Mouse (Mus musculus): Measurements from ENCODE around the gene Hist1h3f. TPM values are rescaled to one million over a fixed set of nuclear protein-coding genes. Genes with fewer than 3 reads are reported as not detected.

Hist1h3f gene
- 5.9 and 7.1 TPM in 2 replicates for polyA plus RNA-seq (2012; rRNA removed)

DNA sequence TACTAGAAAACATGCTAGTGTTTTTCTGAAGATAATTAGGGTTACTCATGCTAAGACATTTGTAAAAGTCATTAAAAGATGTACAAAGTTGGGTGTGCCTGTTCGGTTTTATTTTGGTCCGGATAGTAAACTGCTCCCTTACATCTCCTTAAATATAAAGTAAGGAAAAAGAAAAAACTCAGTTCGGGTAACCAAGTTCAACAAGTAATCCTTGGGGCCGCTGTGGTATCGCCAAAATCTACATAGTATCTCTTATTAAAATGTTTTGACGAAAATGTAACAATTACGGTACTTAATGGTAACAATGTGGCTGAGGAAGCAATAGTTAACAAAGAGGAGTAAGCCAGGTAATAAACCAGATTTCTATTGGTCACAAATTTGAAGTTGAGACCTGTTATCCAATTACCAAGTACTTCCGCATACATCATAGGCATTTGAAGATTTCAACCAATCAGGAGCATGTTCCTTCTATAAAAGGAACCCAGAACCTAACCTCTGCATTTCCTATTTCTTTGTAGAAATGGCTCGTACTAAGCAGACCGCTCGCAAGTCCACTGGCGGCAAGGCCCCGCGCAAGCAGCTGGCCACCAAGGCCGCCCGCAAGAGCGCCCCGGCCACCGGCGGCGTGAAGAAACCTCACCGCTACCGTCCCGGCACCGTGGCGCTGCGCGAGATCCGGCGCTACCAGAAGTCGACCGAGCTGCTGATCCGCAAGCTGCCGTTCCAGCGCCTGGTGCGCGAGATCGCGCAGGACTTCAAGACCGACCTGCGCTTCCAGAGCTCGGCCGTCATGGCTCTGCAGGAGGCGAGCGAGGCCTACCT, at the start of gene Hist1h3f:
Hist1h3f (plus strand) TSS at position 88 of the 822 bp plus-strand sequence.
- no peak for DNase-seq (ENCODE audit: low read depth, low spot score)
- under 1% methylated on average over 33 of the region's 45 CpGs for WGBS

DNA sequence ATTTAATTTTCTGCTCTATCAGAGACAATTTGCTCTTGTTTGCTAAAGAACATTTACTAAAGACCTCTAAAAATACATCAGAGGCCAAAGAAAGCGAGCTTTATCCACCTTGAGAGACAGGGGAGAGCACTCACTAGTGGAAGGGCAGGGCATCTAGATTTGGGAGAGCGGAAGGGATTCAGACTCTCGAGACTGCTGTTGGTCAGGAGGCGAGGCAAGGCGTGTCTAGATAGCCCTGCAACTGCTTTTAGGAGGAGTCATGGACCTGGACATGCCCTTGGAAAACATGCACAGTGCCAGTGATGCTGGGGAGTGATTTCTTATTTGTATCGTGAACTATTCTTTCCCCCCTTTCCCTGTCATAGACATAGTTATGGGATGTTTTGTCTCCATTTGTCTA, 48.3 kb upstream of the Hist1h3f start:
- no peak for DNase-seq (ENCODE audit: low read depth, low spot score)
- 67% methylated on average over 6 of the region's 6 CpGs for WGBS

DNA sequence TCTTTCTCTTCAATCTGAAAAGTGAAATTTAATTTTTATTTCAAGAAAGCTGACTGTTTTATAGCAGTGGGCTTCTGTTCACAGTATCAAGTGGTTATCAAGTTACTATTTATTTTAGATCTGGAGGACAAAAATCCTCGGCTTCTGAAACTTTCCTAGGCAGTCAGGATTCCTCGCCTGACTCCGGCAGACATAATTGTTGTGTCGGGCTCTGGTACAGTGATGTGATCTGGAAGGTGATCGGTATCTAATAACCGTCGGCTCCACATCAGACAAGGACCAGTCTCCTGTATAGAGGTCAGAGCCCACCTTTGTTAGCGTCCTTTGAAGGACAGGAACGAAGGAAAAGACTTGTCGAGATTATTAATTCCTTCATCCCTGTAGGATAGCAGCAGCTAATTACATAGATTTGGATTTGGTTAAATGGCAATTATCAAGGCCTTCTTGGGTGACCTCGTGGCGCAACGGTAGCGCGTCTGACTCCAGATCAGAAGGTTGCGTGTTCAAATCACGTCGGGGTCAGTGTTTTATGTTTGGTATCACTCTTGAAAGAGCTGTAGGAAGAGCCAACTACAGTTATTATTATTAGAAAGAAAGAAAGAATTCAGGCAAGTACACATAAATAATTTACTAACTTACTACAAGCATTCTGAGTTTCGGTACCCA, 46.1 kb upstream of the Hist1h3f start:
- 48% methylated on average over 19 of the region's 19 CpGs for WGBS
- DNase-seq (ENCODE audit: low read depth, low spot score) = no peak

DNA sequence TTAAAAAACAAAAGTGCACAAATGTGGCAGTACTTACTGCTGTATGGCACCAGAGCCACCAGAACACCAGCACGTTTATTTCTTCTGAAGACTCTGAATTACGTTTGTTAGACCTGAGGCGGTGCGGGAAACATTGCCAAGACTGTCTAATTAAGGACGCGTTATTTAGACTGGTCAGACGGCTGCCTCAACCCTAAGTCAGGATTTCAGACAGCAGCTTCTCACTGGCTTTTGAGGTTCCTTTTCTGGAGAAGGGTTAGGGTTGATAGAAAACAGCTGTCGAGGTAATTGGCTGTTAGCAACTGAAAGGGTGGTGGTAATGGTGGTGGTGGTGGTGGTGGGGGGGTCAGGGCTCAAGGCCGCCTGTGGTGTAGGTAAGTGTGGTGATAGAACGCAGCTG, 45.2 kb upstream of the Hist1h3f start:
- WGBS = 23% methylated on average over 10 of the region's 10 CpGs
- no peak for DNase-seq (ENCODE audit: low read depth, low spot score)

DNA sequence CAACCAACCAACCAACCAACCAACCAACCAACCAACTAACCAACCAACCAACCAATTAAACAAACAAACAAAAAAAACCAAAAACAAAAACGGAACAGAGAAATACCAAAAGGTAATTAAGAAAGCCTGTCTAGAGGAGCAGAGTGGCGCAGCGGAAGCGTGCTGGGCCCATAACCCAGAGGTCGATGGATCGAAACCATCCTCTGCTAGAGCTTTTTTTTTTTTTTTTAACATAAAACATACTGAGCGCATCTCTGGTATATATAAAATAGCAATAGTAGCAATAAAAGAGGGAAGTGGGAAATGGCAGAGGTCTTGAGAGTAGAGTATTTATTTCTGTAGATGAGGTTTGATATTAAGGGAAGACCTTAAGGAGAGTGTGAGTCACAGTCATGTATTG, 43.9 kb upstream of the Hist1h3f start:
- DNase-seq (ENCODE audit: low read depth, low spot score) = no peak
- WGBS = 64% methylated on average over 7 of the region's 7 CpGs

DNA sequence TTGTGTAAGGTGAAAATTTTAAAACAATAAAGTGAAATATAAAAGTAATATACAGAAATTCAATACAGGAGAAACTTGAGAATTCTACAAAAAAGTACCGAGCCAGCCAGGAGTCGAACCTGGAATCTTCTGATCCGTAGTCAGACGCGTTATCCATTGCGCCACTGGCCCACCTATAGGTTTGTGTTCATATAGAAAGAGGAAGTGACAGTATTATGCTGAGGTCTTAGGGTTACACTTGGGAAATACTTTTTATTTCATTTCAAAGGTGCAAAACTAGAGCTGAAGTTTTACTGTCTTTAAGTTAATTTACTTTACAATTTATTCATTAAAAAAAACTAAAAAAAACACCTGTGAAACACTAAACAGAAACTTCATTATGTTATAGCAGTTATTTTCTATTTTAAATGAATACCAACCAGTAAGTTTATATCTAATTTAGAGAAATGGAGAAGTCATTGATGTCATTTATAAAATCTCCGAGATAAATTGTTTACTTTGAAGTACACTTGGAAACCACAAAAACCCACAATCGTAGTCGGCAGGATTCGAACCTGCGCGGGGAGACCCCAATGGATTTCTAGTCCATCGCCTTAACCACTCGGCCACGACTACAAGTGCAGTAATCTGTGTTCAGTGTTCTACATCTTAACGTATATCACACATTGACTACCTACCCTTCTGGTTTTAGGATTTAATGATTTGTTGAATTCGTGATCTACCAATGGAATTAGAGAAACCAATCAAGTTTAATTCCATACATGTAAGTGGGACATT, 43.2 kb upstream of the Hist1h3f start:
- WGBS = 18% methylated on average over 17 of the region's 17 CpGs

DNA sequence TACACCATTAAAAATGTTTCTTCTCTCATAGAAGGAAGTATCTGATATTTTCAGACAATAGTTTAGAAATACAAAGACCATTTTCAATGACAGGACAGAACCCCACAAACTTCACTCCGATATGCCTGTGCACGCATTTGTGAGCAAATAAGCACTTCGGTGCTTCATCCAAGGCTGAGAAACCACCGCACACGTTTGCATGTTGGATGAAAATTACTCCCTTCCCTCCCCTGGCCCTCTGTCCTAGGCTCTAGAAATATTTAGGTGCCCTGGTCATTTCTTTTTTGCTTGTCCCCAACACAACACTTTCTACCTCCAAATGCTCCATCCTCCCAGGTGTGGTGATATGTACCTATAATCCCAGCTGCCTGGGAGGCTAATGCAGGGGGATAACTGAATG, 42.3 kb upstream of the Hist1h3f start:
- 51% methylated on average over 5 of the region's 5 CpGs for WGBS
- no peak for DNase-seq (ENCODE audit: low read depth, low spot score)

More for the DNA sequence above, 43.2 kb upstream of the Hist1h3f start:
- DNase-seq (ENCODE audit: low read depth, low spot score) = no peak

DNA sequence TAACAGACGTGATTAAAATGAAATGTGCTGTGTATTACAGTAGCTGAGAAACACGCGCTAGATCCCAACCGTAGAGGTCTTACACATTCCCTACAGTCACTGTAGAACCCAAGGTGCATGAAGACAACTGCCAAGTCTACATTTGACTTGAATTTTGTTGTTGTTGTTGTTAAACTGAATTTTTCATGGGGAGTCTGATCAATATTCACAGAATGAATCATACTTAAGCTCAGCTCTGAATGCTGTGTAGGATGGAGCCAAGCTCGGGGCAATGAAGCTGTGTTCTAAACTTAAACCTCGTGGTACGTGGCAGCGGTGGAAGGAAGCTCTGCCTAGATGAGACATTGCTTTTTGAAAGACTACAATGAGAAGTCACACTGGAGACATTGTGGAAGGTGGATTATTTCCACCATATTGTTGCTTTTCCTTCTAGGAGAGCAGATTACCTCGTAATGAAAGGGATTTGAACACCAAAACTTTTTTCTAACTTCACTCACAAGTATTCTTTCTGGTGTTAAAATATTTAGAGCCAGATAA, 41.8 kb upstream of the Hist1h3f start:
- 72% methylated on average over 9 of the region's 9 CpGs for WGBS
- no peak for DNase-seq (ENCODE audit: low read depth, low spot score)

DNA sequence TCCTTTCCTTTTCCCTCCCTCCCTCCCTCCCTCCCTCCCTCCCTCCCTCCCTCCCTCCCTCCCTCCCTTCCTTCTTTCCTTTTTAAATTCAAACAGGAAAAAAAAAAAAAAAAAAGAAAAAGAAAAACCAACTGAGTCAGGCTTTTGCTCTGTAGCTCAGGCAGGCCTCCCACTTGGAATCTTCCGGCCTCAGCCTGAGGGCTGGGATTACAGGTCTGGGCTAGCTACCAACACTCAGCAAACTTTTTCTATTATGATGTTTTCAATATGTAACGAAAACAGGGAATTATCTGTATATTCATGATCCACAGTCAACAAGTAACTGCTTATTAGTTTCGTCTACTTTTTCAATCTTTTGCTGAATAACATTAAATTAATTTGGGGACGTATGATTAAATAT, 40.9 kb upstream of the Hist1h3f start:
- WGBS = 77% methylated on average over 4 of the region's 4 CpGs
- no peak for DNase-seq (ENCODE audit: low read depth, low spot score)

DNA sequence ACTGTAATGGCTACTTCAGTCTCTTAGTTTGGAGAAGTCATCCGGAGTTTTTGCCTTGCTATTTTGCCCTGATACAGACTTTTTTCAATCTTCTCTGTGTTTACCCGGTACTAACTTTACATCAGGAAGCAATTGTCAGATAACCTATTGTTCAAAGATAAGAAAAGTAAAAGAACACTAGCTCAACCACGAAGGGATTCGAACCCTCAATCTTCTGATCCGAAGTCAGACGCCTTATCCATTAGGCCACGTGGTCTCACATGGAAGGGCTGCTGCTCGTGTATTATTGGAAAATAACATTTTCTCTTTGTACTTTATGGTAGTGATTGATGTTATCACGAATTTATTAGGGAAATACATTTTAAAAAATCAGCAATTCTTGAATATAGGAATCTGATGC, 40.1 kb upstream of the Hist1h3f start:
- 10% methylated on average over 9 of the region's 9 CpGs for WGBS
- no peak for DNase-seq (ENCODE audit: low read depth, low spot score)

DNA sequence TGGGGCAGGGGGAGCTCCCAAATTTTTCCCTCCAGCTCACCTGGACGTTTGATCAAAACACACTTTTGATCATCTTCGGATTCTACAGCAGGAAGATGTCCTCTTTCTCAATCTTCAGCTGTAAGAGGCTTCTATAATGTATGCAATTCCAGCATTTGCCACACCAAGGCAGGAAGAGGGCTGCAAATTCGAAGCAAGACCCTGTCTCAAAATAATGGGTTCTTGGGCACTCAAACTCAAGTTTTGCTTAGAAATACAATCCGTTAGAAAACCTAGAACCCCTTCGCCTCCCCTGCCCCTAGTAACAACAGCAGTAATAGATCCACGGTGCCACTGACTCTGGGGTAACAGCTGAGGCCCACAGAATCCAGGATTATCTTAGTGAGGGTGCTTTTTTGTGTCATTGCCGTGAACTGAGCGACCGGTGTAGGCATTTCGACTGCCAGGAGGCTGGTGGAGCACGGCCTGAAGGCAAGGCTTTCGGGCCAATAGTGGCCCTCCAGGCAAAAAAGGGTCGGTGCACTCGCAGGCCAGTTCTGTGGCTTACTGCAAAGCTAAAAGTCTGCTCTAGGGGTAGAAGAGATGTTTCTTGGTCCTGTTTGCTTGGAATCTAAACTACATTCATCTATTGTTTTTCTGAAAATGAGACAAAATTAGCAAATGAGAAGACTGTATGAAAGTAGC, 38.0 kb upstream of the Hist1h3f start:
- 60% methylated on average over 14 of the region's 14 CpGs for WGBS
- DNase-seq (ENCODE audit: low read depth, low spot score) = no peak

DNA sequence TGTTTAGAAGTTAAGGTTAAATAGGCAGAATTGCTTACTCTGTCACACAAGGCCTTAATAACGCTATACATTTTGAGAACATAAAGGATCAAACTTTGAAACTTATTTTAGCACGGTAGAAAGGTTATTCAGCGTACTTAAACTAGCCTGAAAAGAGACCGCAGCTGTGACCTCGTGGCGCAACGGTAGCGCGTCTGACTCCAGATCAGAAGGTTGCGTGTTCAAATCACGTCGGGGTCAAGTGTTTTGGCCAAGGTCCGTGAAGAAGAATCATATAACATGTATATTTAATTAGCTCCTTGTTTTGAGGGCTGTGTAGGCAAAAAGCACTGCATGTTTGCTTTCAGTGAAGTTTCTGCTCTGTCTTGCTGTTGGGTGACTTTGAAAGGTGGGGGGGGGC, 37.5 kb upstream of the Hist1h3f start:
- no peak for DNase-seq (ENCODE audit: low read depth, low spot score)
- 60% methylated on average over 13 of the region's 13 CpGs for WGBS

DNA sequence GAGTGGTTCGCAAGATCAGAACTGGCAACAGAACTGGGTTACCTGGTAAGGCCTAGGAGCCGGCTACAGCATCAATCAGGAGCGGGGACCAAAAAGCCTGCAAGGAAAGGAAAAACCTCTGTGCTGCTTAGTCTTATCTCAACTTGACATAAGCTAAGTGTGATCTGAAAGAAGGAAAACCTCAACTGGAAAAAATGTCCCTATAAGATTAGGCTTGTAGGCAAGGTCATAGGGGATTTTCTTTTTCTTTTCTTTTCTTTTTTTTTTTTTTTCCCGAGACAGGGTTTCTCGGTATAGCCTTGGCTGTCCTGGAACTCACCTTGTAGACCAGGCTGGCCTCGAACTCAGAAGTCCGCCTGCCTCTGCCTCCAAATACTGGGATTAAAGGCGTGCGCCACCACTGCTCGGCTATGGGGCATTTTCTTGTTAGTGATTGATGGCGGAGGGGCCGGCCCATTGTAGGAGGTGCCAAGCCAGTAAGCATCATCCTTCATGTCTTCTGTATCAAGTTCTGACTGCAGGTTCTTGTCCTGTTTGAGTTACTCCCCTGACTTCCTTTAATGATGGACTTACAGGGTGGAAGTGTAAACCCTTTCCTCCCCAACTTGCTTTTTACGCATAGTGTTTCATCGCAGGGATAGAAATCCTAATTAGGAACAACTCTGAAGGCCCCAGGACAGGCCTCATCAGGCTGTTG, 36.9 kb upstream of the Hist1h3f start:
- WGBS = 73% methylated on average over 14 of the region's 14 CpGs
- DNase-seq (ENCODE audit: low read depth, low spot score) = no peak

DNA sequence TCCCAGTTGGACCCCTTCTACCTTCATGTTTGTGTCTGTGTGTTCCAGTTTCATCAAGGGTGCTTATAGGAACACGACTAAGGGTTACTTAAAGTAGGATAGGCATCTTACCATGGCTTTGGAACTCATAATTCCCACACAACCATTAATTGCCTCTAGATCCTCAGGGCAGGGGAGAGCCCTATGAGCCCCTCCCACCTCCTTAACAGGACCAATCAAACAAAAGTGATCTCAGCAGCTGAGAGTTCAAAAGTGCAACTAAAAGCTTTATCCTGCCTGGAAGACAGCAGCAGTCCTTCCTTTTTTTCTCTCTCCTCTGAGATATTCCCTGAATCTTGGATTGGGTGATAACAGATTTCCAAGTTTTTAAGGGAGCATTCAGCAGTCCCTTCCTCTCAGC, 33.7 kb upstream of the Hist1h3f start:
- no peak for DNase-seq (ENCODE audit: low read depth, low spot score)
- WGBS = 24% methylated on average over 1 of the region's 1 CpGs

DNA sequence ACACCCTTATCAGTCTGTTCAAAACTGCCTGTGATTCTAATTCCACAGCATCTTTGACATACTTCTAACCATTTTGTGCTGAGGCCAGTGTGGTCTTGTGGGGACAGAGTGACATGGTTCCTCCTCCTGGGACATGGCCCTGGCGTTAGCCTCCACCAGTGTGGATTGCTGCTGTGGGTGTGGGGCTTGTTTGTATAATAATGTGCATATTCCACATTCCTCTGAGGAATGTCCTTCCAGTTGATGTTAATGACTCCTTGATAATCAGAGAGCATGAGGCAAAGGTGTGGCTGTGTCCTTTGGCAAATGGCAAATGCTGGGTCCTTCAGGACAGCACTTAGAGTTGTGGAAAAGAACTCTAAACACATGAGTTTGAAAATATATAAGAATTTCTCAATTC, 30.3 kb upstream of the Hist1h3f start:
- no peak for DNase-seq (ENCODE audit: low read depth, low spot score)
- WGBS = 81% methylated on average over 1 of the region's 1 CpGs

DNA sequence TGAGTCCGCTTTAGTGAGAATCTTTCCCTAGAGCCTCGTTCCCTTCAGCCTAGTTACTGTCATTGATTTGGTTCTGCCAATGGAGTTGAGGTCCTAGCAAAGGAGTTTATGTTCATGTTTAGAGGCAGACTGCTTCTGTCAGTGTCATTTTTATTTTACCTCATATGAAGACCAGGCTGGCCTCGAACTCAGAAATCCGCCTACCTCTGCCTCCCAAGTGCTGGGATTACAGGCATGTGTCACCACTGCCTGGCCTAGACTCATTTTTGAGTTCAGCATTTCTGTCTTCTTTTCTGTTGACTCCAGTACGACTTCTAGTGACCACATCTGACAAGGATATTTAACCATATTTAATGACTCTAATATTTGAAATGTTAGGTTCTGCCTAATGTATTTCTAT, 28.6 kb upstream of the Hist1h3f start:
- DNase-seq (ENCODE audit: low read depth, low spot score) = no peak
- 86% methylated on average over 5 of the region's 5 CpGs for WGBS

DNA sequence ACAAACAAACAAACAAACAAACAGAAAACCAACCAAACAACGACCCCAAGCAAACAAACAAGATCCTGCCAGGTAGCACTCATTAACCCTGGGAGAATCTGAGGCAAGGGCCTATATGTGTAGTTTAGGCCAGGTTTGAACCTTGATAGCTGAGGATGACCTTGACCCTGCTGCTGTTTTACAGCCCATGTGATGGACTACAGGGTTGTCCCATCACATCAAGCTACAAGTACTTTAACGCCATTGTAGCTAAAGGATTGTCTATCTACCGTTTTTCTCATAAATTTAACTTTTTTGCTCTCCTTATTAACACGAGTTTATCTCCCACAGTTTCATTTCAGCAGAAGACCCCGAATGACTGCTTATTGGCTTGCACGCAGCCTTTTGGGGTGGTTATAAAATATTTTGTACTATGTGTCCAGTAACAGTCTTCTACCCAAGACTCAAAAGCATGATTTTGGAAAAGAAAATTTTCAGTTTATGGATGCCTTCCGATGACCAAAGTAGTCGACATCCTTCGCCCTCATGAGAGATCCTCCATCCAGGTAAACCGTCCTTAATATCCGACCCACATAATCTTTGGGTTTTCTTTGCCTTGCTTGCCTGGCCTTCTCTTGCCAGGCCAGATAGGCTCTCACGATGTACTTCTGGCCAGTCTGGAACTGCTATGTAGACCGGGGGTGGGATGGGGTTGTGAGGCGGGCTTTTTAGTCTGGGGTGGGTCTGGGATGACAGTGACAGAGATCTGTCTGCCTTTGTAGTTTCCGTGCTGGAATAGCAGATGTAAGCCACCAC, 27.8 kb upstream of the Hist1h3f start:
- 58% methylated on average over 15 of the region's 15 CpGs for WGBS
- DNase-seq (ENCODE audit: low read depth, low spot score) = no peak

DNA sequence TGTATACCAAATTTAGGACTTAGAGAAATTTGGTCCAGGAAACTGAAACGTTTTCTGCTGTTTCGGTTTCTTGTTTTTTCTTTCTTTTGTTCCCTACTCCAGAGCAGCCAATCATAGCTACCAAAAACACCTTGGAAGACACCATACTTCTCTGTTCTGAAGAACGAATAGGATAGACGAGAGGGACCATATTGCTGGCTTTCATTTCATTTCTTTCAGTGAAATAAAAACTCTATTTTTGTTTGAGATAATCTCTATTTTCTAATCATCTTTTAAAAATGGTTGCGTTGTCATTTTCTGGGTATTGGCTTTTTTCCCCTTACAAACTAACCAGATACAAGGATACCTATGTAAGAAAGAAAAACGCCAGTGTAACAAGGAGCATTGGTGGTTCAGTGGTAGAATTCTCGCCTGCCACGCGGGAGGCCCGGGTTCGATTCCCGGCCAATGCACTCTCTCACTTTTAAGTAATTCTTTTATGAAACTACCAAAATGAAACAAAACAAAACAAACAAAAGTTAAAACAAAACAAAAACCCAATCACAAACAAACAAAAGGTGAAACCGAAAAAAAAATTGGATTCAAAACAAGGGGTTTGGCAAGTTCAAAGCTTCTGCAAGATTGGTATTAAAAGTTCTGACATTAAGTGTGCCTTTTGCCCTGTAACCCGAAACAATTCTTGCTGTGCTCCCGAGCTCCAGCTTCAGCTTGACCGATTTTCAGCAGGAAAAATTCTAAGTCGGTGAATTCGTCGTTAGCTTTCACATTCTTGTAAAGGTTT, 26.8 kb upstream of the Hist1h3f start:
- under 1% methylated on average over 19 of the region's 19 CpGs for WGBS
- DNase-seq (ENCODE audit: low read depth, low spot score) = peak; percentile 63
